16 mouse cellular contexts compared by ENCODE assay signal in the genomic region with DNA sequence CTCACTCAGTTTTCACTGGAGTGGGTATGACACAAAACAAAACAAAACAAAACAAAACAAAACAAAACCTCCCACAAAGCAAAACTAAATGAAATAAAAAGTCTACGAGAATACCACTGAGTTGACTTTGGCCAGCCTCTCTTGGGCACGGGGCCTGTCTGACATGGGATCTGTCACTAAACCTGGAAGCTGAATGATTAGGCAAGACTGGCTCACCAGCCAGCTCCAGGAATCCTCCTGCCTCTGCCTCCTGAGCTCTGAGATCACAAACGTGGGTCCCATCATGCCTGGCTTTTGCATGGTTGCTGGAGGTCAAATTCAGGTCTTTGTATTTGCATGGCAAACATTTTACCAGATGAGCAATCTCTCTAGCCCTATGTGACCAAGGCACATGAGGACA.
DNase-seq lines count a peak whose midpoint lies in the region.
"Had no signal": no experiment of that assay in that cellular context is flagged by ENCODE, and none has a peak within 500 bp of the region (broad histone marks: within the 10 kb centered on the region; RNA-seq: fewer than 3 reads in every experiment).

No protein-coding gene starts in this region.

- DNase-seq in heart, adult 11 months, result peak; percentile 58
- no peak for DNase-seq in heart, embryonic 10.5 days (ENCODE audit: low spot score)
- DNase-seq: adrenal gland, adult 2 months; adrenal gland, adult 8-10 months; adrenal gland, postnatal 10 days; adrenal gland, postnatal 14 days; adrenal gland, postnatal 25 days; adrenal gland, postnatal 36 days; B cell, adult 2 months; cerebellum, adult 11 months; cerebellum, adult 11-12 months; cerebellum, adult 18-20 months; cerebellum, adult 2 months had no signal

- no peak overlapping the region for H3K27ac ChIP-seq in heart, embryonic 10.5 days

- no peaks in the 10 kb centered on the region for H3K4me1 ChIP-seq in heart, embryonic 10.5 days

- no peaks in the 10 kb centered on the region for H3K9me3 ChIP-seq in heart, embryonic 10.5 days
- H3K9me3 ChIP-seq: G1E had no signal

- no peaks in the 10 kb centered on the region for H3K36me3 ChIP-seq in heart, embryonic 10.5 days
- H3K36me3 ChIP-seq: G1E had no signal

- no peaks in the 10 kb centered on the region for H3K27me3 ChIP-seq in heart, embryonic 10.5 days (ENCODE audit: insufficient read depth, poor library complexity, severe bottlenecking)
- H3K27me3 ChIP-seq: CH12.LX, Patski had no signal

- 77% methylated on average over 3 of the region's 3 CpGs for WGBS in heart, embryonic 10.5 days

- no peak overlapping the region for H3K4me3 ChIP-seq in heart, embryonic 10.5 days
